Mouse (Mus musculus): ENCODE results near the gene Tctex1d2. TPM values are rescaled to one million over a fixed set of nuclear protein-coding genes. Genes with fewer than 3 reads are reported as not detected.

The Tctex1d2 gene
- polyA plus RNA-seq, 1 experiment from 2014 or later, result 29.5 TPM

DNA sequence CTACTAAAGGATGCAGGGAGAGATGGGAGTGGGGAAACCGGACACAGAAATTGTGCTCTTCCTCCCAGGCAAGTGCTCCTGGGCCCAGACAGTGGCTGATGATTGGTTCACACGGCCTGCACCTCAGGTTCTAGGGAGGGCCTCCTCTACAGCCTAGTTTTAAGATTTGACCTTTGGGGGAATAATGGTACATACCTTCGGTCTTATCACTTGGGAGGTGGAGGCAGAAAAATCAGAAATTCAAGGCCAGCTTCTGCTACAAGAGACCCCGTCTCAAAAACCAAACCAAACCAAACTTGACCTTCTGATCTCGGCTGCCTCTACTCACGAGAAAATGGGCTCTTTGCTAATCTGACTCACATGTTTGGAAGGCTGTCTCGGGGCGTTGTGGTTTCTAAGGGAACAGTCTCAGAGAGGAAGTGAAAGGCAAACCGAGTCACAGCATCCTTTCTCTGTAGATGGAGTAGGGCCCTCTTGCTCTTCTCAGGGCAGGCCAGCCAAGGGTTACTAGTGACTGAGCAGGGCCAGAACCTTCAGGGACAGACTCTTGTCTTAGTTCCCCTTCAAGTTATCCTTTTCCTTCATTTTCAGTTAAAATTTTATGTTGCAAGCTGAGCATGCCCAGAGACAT lies 18.1 kb upstream of the Tctex1d2 start:
- DNase-seq (ENCODE audit: low spot score), result no peak
- no peak overlapping the region for H3K4me3 ChIP-seq
- H3K4me1 ChIP-seq, result peaks cover 6% of the 10 kb centered on the region; the same call in 1 of the 2 replicates
- no peaks in the 10 kb centered on the region for H3K27me3 ChIP-seq (ENCODE audit: insufficient read depth, poor library complexity, severe bottlenecking)
- H3K9me3 ChIP-seq, result no peaks in the 10 kb centered on the region
- no peak overlapping the region for H3K27ac ChIP-seq
- 76% methylated on average over 9 of the region's 9 CpGs for WGBS
- H3K36me3 ChIP-seq, result no peaks in the 10 kb centered on the region

DNA sequence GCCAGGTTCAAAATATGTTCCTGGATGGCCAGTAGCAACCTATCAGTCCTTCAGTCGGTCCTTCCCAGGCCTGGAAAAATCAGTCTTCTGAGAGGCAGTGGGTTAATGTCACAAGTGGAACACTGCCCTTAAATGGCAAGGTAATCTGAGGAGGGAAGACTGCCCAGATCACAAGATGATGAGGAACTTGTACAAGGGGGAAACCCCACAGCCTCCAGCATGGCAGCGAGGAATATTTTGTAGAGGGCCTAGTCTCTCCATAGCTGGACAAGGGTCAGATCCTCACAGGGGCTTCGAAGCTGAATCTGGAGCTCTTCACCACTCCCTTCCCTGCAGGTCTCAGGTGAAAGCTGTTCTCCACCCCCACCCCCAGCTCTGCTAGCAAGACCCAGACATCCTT lies 16.7 kb upstream of the Tctex1d2 start:
- H3K36me3 ChIP-seq, result no peaks in the 10 kb centered on the region
- 77% methylated on average over 3 of the region's 3 CpGs for WGBS
- no peak overlapping the region for H3K4me3 ChIP-seq
- DNase-seq (ENCODE audit: low spot score), result no peak
- no peak overlapping the region for H3K27ac ChIP-seq
- no peaks in the 10 kb centered on the region for H3K9me3 ChIP-seq
- H3K27me3 ChIP-seq (ENCODE audit: insufficient read depth, poor library complexity, severe bottlenecking), result no peaks in the 10 kb centered on the region
- peaks cover 5% of the 10 kb centered on the region; the same call in 1 of the 2 replicates for H3K4me1 ChIP-seq

DNA sequence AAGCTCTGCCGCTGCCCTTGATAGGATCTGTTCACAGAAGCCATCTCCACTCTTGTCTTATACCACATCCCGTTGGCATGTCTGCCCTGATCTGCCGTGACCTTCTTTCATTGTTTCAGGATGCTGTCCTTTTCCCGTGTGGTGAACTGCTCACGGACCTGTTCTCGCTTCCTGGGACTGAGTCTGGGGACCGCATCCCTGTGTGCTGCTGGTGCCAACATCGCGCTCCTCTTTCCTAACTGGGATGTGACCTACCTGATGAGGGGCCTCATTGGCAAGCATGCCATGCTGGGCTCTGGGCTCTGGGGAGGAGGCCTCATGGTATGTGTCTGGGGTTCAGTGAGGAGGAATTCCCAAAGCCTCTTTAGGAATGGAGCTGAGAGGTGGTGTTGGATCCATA lies 13.8 kb upstream of the Tctex1d2 start:
- no peak overlapping the region for H3K27ac ChIP-seq
- H3K4me1 ChIP-seq, result peaks cover 5% of the 10 kb centered on the region; the same call in 1 of the 2 replicates
- H3K36me3 ChIP-seq, result no peaks in the 10 kb centered on the region
- 88% methylated on average over 9 of the region's 9 CpGs for WGBS
- no peaks in the 10 kb centered on the region for H3K27me3 ChIP-seq (ENCODE audit: insufficient read depth, poor library complexity, severe bottlenecking)
- no peak for DNase-seq (ENCODE audit: low spot score)
- no peak overlapping the region for H3K4me3 ChIP-seq
- no peaks in the 10 kb centered on the region for H3K9me3 ChIP-seq

DNA sequence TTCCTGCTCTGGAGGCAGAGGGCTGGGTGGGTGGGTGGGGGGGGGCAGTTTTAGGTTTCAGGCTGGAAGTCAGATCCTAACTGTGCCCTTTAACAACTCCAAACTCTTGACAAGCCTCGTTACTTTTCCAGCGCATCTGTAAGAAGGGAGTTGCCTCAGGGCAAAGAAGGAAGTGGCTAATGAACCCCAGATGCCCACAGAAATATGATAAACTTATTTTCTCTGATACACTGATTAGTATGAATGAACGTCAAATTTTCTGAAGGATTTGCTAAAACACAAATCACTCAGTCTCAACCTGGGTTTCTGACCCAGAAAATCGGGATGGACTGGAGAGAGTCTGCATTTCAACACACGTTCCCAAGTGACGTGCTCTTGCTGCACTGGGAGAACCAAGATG lies 12.8 kb upstream of the Tctex1d2 start:
- no peaks in the 10 kb centered on the region for H3K27me3 ChIP-seq (ENCODE audit: insufficient read depth, poor library complexity, severe bottlenecking)
- no peak overlapping the region for H3K4me3 ChIP-seq
- H3K36me3 ChIP-seq, result no peaks in the 10 kb centered on the region
- H3K9me3 ChIP-seq, result no peaks in the 10 kb centered on the region
- peaks cover 5% of the 10 kb centered on the region; the same call in 1 of the 2 replicates for H3K4me1 ChIP-seq
- WGBS, result 70% methylated on average over 6 of the region's 6 CpGs
- no peak for DNase-seq (ENCODE audit: low spot score)
- H3K27ac ChIP-seq, result no peak overlapping the region

DNA sequence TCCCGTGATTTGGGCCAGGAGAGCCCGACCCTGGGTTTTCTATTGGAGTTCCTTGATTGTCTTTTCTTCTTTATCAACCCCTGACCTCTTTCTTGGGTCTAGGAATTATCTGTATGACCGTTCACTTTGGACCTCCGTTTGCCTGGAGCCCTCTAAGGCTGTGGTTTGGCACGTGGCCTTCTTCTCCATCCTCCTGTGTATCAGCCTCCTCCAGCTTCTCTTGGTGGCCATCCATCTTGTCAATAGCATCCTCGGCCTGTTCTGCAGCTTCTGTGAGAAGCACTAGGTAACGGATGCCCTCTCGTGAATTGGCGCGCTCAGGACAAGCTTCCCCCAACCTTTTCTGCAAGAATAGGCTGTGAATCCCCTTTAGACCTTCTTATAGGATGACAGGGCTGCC lies 11.8 kb upstream of the Tctex1d2 start:
- peaks cover 4% of the 10 kb centered on the region; the same call in 1 of the 2 replicates for H3K4me1 ChIP-seq
- WGBS, result 76% methylated on average over 10 of the region's 10 CpGs
- no peak overlapping the region for H3K4me3 ChIP-seq
- no peaks in the 10 kb centered on the region for H3K36me3 ChIP-seq
- H3K27me3 ChIP-seq (ENCODE audit: insufficient read depth, poor library complexity, severe bottlenecking), result no peaks in the 10 kb centered on the region
- DNase-seq (ENCODE audit: low spot score), result no peak
- no peaks in the 10 kb centered on the region for H3K9me3 ChIP-seq
- no peak overlapping the region for H3K27ac ChIP-seq

DNA sequence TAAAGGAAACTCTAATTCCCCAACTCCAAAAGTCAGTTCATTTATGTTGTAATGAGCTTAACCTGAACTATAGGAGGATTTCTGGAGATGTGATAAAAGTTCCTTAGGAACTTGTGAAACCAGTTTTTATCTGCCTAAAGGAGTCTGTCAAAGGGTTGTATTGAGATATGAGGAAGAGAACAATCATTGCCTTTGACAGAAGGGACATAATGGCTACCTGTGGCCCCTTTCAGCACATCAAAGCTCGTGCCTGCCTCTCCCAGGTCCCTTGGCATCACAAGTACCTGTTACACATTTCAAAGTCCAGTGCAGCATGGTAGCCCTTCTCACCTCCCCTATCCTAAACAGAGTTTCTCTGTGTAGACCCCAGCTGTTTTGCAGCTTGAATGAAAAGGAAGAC lies 2.0 kb upstream of the Tctex1d2 start:
- Histone ChIP-seq H3K27me3 (ENCODE audit: insufficient read depth, poor library complexity, severe bottlenecking) (no peaks in the 10 kb centered on the region), H3K36me3 (no peaks in the 10 kb centered on the region), H3K9me3 (no peaks in the 10 kb centered on the region), H3K27ac (no peak overlapping the region), H3K4me1 (peaks cover 4% of the 10 kb centered on the region), H3K4me3 (no peak overlapping the region)
- no peak for DNase-seq (ENCODE audit: low spot score)
- WGBS, result 39% methylated on average over 1 of the region's 1 CpGs

DNA sequence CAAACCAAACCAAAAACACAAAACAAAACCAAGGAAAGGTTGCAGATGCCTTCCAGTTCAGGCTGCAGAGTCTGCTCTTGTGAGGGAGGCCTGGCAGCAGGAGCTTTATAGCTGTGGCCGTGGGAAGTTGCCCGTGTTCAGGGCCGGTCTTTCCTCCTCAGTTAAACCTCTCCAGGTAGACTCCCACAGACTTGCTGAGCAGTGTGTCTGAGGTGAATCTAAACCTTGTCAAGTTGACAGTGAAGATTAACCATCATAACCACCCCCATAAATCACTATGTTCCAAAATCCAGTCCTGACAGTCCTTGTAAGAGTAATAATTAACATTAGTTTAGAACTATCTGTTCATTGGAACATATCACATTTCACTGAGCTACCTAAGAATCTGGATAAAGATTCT lies 8.0 kb downstream of the Tctex1d2 start:
- no peaks in the 10 kb centered on the region for H3K9me3 ChIP-seq
- no peaks in the 10 kb centered on the region for H3K36me3 ChIP-seq
- DNase-seq (ENCODE audit: low spot score), result no peak
- no peak overlapping the region for H3K4me3 ChIP-seq
- H3K4me1 ChIP-seq, result peaks cover 14% of the 10 kb centered on the region; the same call in 1 of the 2 replicates
- 88% methylated on average over 3 of the region's 3 CpGs for WGBS
- no peaks in the 10 kb centered on the region for H3K27me3 ChIP-seq (ENCODE audit: insufficient read depth, poor library complexity, severe bottlenecking)
- no peak overlapping the region for H3K27ac ChIP-seq

DNA sequence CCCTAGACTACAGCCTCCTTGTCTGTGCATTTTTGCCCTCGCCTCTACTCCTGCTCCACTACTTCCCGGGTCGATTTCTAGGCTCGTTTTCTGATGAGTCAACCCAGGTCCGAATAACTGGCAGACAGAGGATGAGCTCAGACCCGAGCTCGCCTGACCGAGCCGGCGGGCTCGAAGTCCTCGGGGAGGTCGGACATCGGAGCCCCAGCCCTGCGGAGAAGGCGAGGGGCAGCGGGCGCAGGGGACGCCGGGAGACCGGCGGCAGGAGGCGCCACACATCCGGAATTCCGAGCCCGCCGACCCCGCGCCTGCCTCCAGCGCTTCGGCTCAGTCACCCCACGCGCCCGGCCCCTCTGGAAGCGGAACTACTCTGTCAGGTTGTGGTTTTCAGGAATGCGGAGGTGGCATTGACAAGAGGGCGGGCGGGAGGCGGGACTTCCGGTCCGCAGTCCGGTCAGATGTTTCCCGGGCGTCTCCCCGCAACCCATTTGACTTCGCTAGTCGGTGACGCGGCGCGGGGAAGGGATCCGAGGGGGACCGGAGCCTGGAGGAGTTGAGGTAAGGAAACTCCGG lies 11.1 kb downstream of the Tctex1d2 start, which contains the start of gene Pcyt1a:
Pcyt1a (plus strand) TSS at position 448 of the 573 bp plus-strand sequence.
- no peaks in the 10 kb centered on the region for H3K9me3 ChIP-seq
- peak; percentile 98 for DNase-seq (ENCODE audit: low spot score)
- H3K27me3 ChIP-seq (ENCODE audit: insufficient read depth, poor library complexity, severe bottlenecking), result no peaks in the 10 kb centered on the region
- H3K4me1 ChIP-seq, result peaks cover 18% of the 10 kb centered on the region; the same call in 1 of the 2 replicates
- WGBS, result under 1% methylated on average over 54 of the region's 54 CpGs
- no peaks in the 10 kb centered on the region for H3K36me3 ChIP-seq
- peak within 1 kb of the TSS; percentile 93 for H3K27ac ChIP-seq
- H3K4me3 ChIP-seq, result peak within 1 kb of the TSS; percentile 80

DNA sequence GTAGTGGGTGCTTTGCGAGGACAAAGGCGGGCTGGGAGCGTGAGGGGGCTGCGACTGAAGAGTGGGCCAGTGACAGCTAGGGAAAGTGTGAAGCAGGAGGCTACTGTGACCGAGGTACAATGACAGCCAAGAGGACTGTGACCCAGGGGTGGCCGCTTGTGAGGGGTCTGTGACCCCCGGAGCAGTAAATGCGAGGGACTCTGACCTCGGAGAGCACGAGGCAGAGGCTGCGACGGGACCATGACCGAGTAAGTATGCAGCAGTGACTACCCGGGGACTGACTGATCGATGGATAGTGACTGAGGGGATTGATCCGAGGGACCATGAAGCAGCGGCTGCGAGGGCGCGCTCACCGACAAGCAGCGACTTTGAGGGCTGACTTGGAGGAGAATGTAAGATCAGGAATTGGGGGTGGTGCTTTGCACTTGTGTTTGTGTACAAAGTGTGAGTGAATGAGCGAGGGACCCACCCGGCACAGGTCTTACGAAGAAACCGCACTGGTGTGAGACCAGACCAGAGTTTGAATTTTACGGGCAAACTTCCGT lies 11.6 kb downstream of the Tctex1d2 start:
- under 1% methylated on average over 28 of the region's 28 CpGs for WGBS
- no peak for DNase-seq (ENCODE audit: low spot score)

DNA sequence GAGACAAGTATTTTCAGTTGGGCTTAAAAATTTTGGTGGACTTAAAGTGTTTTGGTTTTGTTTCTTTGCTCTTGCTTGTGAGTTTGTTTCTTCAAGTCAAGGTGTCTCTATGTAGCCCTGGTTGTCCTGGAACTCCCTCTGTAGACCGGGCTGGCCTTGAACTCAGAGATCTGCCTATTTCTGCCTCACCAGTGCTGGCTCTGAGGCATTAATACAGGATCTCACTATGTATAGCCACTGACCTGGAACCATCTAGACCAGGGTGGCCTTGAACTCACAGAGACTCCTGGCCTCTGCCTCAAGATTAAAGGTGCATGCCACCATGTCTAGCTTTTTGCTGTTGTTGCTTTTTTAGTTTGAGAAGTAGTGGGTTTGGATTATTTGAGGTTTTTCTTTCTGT lies 12.4 kb downstream of the Tctex1d2 start:
- H3K4me3 ChIP-seq, result peak overlapping the region; percentile 80
- 86% methylated on average over 1 of the region's 1 CpGs for WGBS
- H3K36me3 ChIP-seq, result no peaks in the 10 kb centered on the region
- peak overlapping the region; percentile 93; the same call in 1 of the 2 replicates for H3K27ac ChIP-seq
- H3K4me1 ChIP-seq, result peaks cover 22% of the 10 kb centered on the region; the same call in 1 of the 2 replicates
- DNase-seq (ENCODE audit: low spot score), result no peak
- no peaks in the 10 kb centered on the region for H3K27me3 ChIP-seq (ENCODE audit: insufficient read depth, poor library complexity, severe bottlenecking)
- no peaks in the 10 kb centered on the region for H3K9me3 ChIP-seq

More for the DNA sequence above, 11.6 kb downstream of the Tctex1d2 start:
- Histone ChIP-seq H3K4me1 (peaks cover 18% of the 10 kb centered on the region; the same call in 1 of the 2 replicates), H3K4me3 (peak overlapping the region; percentile 80), H3K36me3 (no peaks in the 10 kb centered on the region), H3K9me3 (no peaks in the 10 kb centered on the region), H3K27ac (peak overlapping the region; percentile 93), H3K27me3 (ENCODE audit: insufficient read depth, poor library complexity, severe bottlenecking) (no peaks in the 10 kb centered on the region)

DNA sequence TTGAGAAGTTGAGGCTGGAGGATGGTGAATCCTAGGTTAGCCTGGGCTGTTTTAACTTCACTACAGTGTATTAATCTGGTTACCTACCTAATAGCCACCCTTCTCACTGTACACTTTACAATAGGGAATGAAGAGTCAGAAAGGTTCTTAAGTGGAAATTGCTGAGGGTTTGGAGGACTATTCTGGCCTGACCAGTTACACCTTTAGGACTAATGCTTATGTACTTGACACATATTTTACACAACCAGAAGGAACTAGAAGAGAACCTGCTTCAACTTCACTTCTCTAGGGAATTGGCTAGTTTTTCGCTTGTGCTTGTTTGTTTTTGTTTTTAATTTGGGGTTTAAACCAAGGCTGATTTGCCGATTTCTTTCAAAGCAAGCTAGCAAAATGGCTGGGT lies 13.6 kb downstream of the Tctex1d2 start:
- DNase-seq (ENCODE audit: low spot score), result no peak
- Histone ChIP-seq H3K4me1 (peaks cover 28% of the 10 kb centered on the region), H3K27me3 (ENCODE audit: insufficient read depth, poor library complexity, severe bottlenecking) (no peaks in the 10 kb centered on the region), H3K27ac (no peak overlapping the region), H3K4me3 (no peak overlapping the region), H3K9me3 (no peaks in the 10 kb centered on the region), H3K36me3 (no peaks in the 10 kb centered on the region)
- 81% methylated on average over 2 of the region's 2 CpGs for WGBS

DNA sequence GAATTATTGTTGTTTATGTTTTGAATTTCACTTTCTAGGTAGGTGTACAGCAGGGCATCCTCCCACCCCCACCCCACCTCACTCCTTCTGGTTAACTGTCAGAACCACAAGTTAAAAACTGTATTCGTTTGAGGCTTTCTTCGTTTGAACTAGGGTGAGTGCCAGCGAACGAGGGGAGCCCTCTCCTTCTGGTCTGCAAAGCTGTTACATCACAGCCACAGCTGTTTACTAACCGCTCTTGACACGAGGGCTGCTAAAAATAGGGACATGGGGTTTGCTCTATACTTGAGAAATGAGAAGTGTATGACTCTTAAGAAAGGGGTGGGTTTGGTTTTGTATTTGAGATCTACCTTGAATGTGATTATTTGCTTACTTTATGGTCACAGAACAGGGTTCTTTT lies 14.6 kb downstream of the Tctex1d2 start:
- Histone ChIP-seq H3K4me1 (peaks cover 28% of the 10 kb centered on the region), H3K9me3 (no peaks in the 10 kb centered on the region), H3K27ac (no peak overlapping the region), H3K4me3 (no peak overlapping the region), H3K27me3 (ENCODE audit: insufficient read depth, poor library complexity, severe bottlenecking) (no peaks in the 10 kb centered on the region), H3K36me3 (no peaks in the 10 kb centered on the region)
- no peak for DNase-seq (ENCODE audit: low spot score)
- WGBS, result 31% methylated on average over 6 of the region's 6 CpGs

DNA sequence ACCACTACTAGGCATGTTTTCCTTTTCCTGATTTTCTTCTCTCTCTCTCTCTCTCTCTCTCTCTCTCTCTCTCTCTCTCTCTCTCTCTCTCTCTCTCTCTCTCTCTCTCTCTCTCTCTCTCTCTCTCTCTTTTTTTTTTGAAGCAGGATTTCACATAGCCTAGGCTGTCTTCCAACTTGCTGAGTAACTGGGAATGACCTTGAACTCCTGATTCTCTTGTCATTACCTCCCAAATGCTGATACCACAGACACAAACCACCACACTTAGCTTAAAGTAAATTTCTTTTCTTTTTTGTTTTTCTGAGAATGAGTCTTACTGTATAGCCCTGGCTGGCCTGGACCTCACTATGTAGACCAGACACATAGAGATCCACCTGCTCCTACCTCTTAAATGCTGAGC lies 15.2 kb downstream of the Tctex1d2 start:
- Histone ChIP-seq H3K36me3 (no peaks in the 10 kb centered on the region), H3K4me1 (peaks cover 25% of the 10 kb centered on the region), H3K9me3 (no peaks in the 10 kb centered on the region), H3K4me3 (no peak overlapping the region), H3K27ac (no peak overlapping the region), H3K27me3 (ENCODE audit: insufficient read depth, poor library complexity, severe bottlenecking) (no peaks in the 10 kb centered on the region)
- no peak for DNase-seq (ENCODE audit: low spot score)

Measured in heart, embryonic 10.5 days (tissue).